Mouse (Mus musculus) heart, postnatal 10 days (tissue): ENCODE results near the gene Igfbp5. TPM values are rescaled to one million over a fixed set of nuclear protein-coding genes. Genes with fewer than 3 reads are reported as not detected.

Source experiments
- DNase-seq, 2 experiments: peaks; one replicate each; pipeline ENCODE4 v3.0.0; 2021
- intact Hi-C: fragments of 180-260 bp; cut with DNase I; formaldehyde crosslinking; loops from one replicate; pipeline ENCODE4 v1.15.1; 2025
- total RNA-seq, 2 experiments: library from RNA; stranded (reverse); gene quantifications; 2 replicates each; pipeline ENCODE4 v1.2.3; 2021

The Igfbp5 gene
- total RNA-seq, 2 experiments from 2014 or later: 152 to 192 TPM

- no peak for DNase-seq
- intact Hi-C loops: loop anchor here (2.0 to 10.0 kb wide), 2 partner anchors 229 to 547 kb away; partner anchors contain the start of gene Xrcc5
Observed at GRCm38 (mm10) chr1:72853759-72854158, 20.9 kb downstream of the Igfbp5 start.

- DNase-seq: no peak
- intact Hi-C loops: no loop called here
Observed at GRCm38 (mm10) chr1:72849037-72849436, 25.6 kb downstream of the Igfbp5 start.

- DNase-seq: no peak
- intact Hi-C loops: no loop called here
Observed at GRCm38 (mm10) chr1:72847849-72848380, 26.8 kb downstream of the Igfbp5 start.

- DNase-seq: no peak
- intact Hi-C loops: no loop called here
Observed at GRCm38 (mm10) chr1:72844675-72845074, 30.0 kb downstream of the Igfbp5 start.

- DNase-seq: no peak
- intact Hi-C loops: no loop called here
Observed at GRCm38 (mm10) chr1:72842666-72843459, 31.8 kb downstream of the Igfbp5 start.

- DNase-seq: no peak
- intact Hi-C loops: no loop called here
Observed at GRCm38 (mm10) chr1:72839791-72840190, 34.9 kb downstream of the Igfbp5 start.

GRCm38 (mm10) chr1:72839356-72839755 lies 35.3 kb downstream of the Igfbp5 start:
- intact Hi-C loops: no loop called here
- peak in 1 of 2 experiments; percentile 24 for DNase-seq

GRCm38 (mm10) chr1:72833563-72833962 lies 41.1 kb downstream of the Igfbp5 start:
- DNase-seq: no peak
- intact Hi-C loops: no loop called here

GRCm38 (mm10) chr1:72832715-72833153 lies 42.0 kb downstream of the Igfbp5 start:
- DNase-seq: no peak
- intact Hi-C loops: no loop called here

GRCm38 (mm10) chr1:72830485-72830884 lies 44.2 kb downstream of the Igfbp5 start:
- no peak for DNase-seq
- intact Hi-C loops: no loop called here

GRCm38 (mm10) chr1:72828843-72829242 lies 45.8 kb downstream of the Igfbp5 start:
- DNase-seq: no peak
- intact Hi-C loops: no loop called here

GRCm38 (mm10) chr1:72827411-72828315 lies 47.0 kb downstream of the Igfbp5 start:
- intact Hi-C loops: no loop called here
- no peak for DNase-seq

- intact Hi-C loops: no loop called here
- DNase-seq: no peak
Observed at GRCm38 (mm10) chr1:72826931-72827330, 47.8 kb downstream of the Igfbp5 start.

GRCm38 (mm10) chr1:72826446-72826845 lies 48.2 kb downstream of the Igfbp5 start:
- intact Hi-C loops: no loop called here
- DNase-seq: no peak

GRCm38 (mm10) chr1:72825921-72826320 lies 48.8 kb downstream of the Igfbp5 start:
- DNase-seq: no peak
- intact Hi-C loops: no loop called here

- intact Hi-C loops: no loop called here
- DNase-seq: peak; percentile 8 to 11
Observed at GRCm38 (mm10) chr1:72825286-72825685, 49.4 kb downstream of the Igfbp5 start.

GRCm38 (mm10) chr1:72824707-72825101 lies 50.0 kb downstream of the Igfbp5 start:
- peak; percentile 6 to 15 for DNase-seq
- intact Hi-C loops: no loop called here

GRCm38 (mm10) chr1:72823751-72824706 lies 50.7 kb downstream of the Igfbp5 start, which contains the start of gene Igfbp2:
Gene Igfbp2, plus strand, starts transcription at chr1:72824503.
- intact Hi-C loops: no loop called here
- DNase-seq: peak; percentile 19 to 23

- no peak for DNase-seq
- intact Hi-C loops: no loop called here
Observed at GRCm38 (mm10) chr1:72822893-72823292, 51.8 kb downstream of the Igfbp5 start.

GRCm38 (mm10) chr1:72819995-72820394 lies 54.7 kb downstream of the Igfbp5 start:
- no peak for DNase-seq
- intact Hi-C loops: no loop called here
